10 mouse cellular contexts compared by ENCODE assay signal in the genomic region with DNA sequence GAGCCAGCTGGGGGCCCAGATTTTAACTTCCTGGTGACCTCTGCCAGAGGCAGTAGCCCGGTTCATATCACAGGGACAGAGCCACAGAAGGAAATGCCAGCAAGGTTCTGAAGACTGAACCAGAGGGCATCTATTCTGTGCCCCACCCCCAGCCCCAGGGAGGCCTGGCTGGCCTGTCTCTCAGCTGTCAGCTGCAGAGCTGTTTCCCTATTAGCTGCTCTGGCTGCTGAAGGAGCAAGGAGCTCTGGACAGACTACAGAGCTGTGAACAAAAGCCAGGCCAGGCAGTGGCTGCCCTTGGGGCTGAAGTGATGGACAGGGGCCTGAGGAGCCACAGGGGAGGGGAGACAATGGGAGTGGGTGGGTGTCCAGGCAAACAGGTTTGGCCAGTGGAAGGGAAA. TPM values are rescaled to one million over a fixed set of nuclear protein-coding genes. Genes with fewer than 3 reads are reported as not detected.
DNase-seq lines count a peak whose midpoint lies in the region; ATAC-seq and TF ChIP-seq lines count a peak whose summit lies in the region.
"Had no signal": no experiment of that assay in that cellular context is flagged by ENCODE, and none has a peak within 500 bp of the region (broad histone marks: within the 10 kb centered on the region; RNA-seq: fewer than 3 reads in every experiment).

No protein-coding gene starts in this region.

- peaks cover 89% of the 10 kb centered on the region for H3K4me1 ChIP-seq in hindbrain, embryonic 10.5 days (replicated peaks)
- peaks cover 38% of the 10 kb centered on the region for H3K4me1 ChIP-seq in hindbrain, embryonic 14.5 days (replicated peaks; ENCODE audit: control insufficient read depth, insufficient read depth, low read length)
- peaks cover 21% of the 10 kb centered on the region for H3K4me1 ChIP-seq in ES-Bruce4 (ENCODE audit: control insufficient read depth, insufficient read depth, low read length)
- H3K4me1 ChIP-seq in limb, embryonic 11.5 days (ENCODE audit: control insufficient read depth, insufficient read depth, low read length) = peaks cover 80% of the 10 kb centered on the region
- H3K4me1 ChIP-seq in lung, postnatal 0 days (ENCODE audit: insufficient read depth, low read depth, low read length) = peaks cover 32% of the 10 kb centered on the region; the same call in 1 of the 2 replicates
- H3K4me1 ChIP-seq: liver, embryonic 15.5 days had no signal

- H3K4me3 ChIP-seq in hindbrain, embryonic 10.5 days = no peak overlapping the region
- H3K4me3 ChIP-seq in hindbrain, embryonic 14.5 days (replicated peaks; ENCODE audit: low read length) = no peak overlapping the region
- no peak overlapping the region for H3K4me3 ChIP-seq in ES-Bruce4 (ENCODE audit: low read depth, low read length)
- no peak overlapping the region for H3K4me3 ChIP-seq in limb, embryonic 11.5 days (ENCODE audit: low read depth, low read length)
- H3K4me3 ChIP-seq in lung, postnatal 0 days (ENCODE audit: low read depth, low read length) = no peak overlapping the region
- H3K4me3 ChIP-seq: liver, embryonic 15.5 days had no signal

- TF ChIP-seq EP300 in ES-Bruce4 (IDR thresholded peaks at IDR 0.05; ENCODE audit: insufficient read depth, low read depth, low read length) = peak; percentile 85; the same call in 1 of the 2 replicates
- TF ChIP-seq EP300 in lung, postnatal 0 days (IDR thresholded peaks at IDR 0.05) = no peak

- H3K9ac ChIP-seq in hindbrain, embryonic 14.5 days = no peak overlapping the region
- H3K9ac ChIP-seq in ES-Bruce4 (ENCODE audit: low read depth, poor library complexity, severe bottlenecking) = no peak overlapping the region
- H3K9ac ChIP-seq in limb, embryonic 11.5 days (ENCODE audit: low read length) = no peak overlapping the region; the same call in 1 of the 2 replicates
- H3K9ac ChIP-seq in lung, postnatal 0 days (replicated peaks; ENCODE audit: low read depth) = no peak overlapping the region
- H3K9ac ChIP-seq: liver, embryonic 15.5 days had no signal

- DNase-seq in hindbrain, embryonic 10.5 days (ENCODE audit: low spot score) = peak; percentile 64
- no peak for DNase-seq in hindbrain, embryonic 14.5 days (ENCODE audit: low spot score)
- DNase-seq in cerebellum, postnatal 10 days = peak; percentile 75 to 82
- no peak for DNase-seq in limb, embryonic 11.5 days (ENCODE audit: low spot score)
- no peak for DNase-seq in thymus, postnatal 0 days (ENCODE audit: low spot score)
- DNase-seq in adrenal gland, postnatal 36 days = no peak
- DNase-seq in lung, postnatal 0 days (ENCODE audit: low spot score) = no peak
- DNase-seq: right cerebral cortex, postnatal 14 days had no signal

- no peak for TF ChIP-seq CTCF in ES-Bruce4 (IDR thresholded peaks at IDR 0.05; ENCODE audit: low read depth, low read length)
- no peak for TF ChIP-seq CTCF in lung, postnatal 0 days (IDR thresholded peaks at IDR 0.05)

- H3K27me3 ChIP-seq in hindbrain, embryonic 10.5 days (ENCODE audit: insufficient read depth, poor library complexity, severe bottlenecking) = peaks cover 74% of the 10 kb centered on the region
- peaks cover 34% of the 10 kb centered on the region for H3K27me3 ChIP-seq in hindbrain, embryonic 14.5 days (ENCODE audit: control insufficient read depth, insufficient read depth, low read length)
- no peaks in the 10 kb centered on the region for H3K27me3 ChIP-seq in ES-Bruce4 (ENCODE audit: control insufficient read depth, insufficient read depth, low read length, poor library complexity, severe bottlenecking)
- no peaks in the 10 kb centered on the region for H3K27me3 ChIP-seq in limb, embryonic 11.5 days (ENCODE audit: control insufficient read depth, insufficient read depth, low read length)
- H3K27me3 ChIP-seq in lung, postnatal 0 days (replicated peaks; ENCODE audit: insufficient read depth, low read length) = no peaks in the 10 kb centered on the region

- no peak for TF ChIP-seq POLR2A in ES-Bruce4 (IDR thresholded peaks at IDR 0.05; ENCODE audit: insufficient read depth, low read length)

- no peaks in the 10 kb centered on the region for H3K9me3 ChIP-seq in hindbrain, embryonic 10.5 days
- no peaks in the 10 kb centered on the region for H3K9me3 ChIP-seq in hindbrain, embryonic 14.5 days (ENCODE audit: control insufficient read depth, low read length)
- H3K9me3 ChIP-seq in ES-Bruce4 (replicated peaks; ENCODE audit: control insufficient read depth, insufficient read depth, low read length, poor library complexity, severe bottlenecking) = no peaks in the 10 kb centered on the region
- no peaks in the 10 kb centered on the region for H3K9me3 ChIP-seq in limb, embryonic 11.5 days (ENCODE audit: control insufficient read depth, low read length)
- no peaks in the 10 kb centered on the region for H3K9me3 ChIP-seq in lung, postnatal 0 days (ENCODE audit: low read length)
- H3K9me3 ChIP-seq: liver, embryonic 15.5 days had no signal

- H3K27ac ChIP-seq in hindbrain, embryonic 10.5 days = peak overlapping the region; percentile 72
- no peak overlapping the region for H3K27ac ChIP-seq in hindbrain, embryonic 14.5 days
- H3K27ac ChIP-seq in ES-Bruce4 (ENCODE audit: insufficient read depth, low read length) = peak overlapping the region; percentile 70; the same call in 1 of the 2 replicates
- H3K27ac ChIP-seq in limb, embryonic 11.5 days (replicated peaks; ENCODE audit: low read depth, low read length) = peak overlapping the region; percentile 93
- no peak overlapping the region for H3K27ac ChIP-seq in lung, postnatal 0 days (ENCODE audit: low read length)
- H3K27ac ChIP-seq: liver, embryonic 15.5 days had no signal

- WGBS in hindbrain, embryonic 10.5 days = 3% methylated on average over 1 of the region's 1 CpGs
- 0% methylated on average over 1 of the region's 1 CpGs for WGBS in hindbrain, embryonic 14.5 days
- WGBS in limb, embryonic 11.5 days = 0% methylated on average over 1 of the region's 1 CpGs
- 16% methylated on average over 1 of the region's 1 CpGs for WGBS in lung, postnatal 0 days

- ATAC-seq in hindbrain, embryonic 14.5 days (ENCODE audit: low FRiP score) = no peak
- ATAC-seq in limb, embryonic 11.5 days (ENCODE audit: insufficient number of reproducible peaks, low FRiP score, low TSS enrichment, low read depth) = no peak
- no peak for ATAC-seq in lung, postnatal 0 days

- no peak overlapping the region for H3K4me2 ChIP-seq in hindbrain, embryonic 14.5 days (replicated peaks)
- no peak overlapping the region; the same call in 1 of the 2 replicates for H3K4me2 ChIP-seq in limb, embryonic 11.5 days (ENCODE audit: low read depth, severe bottlenecking)
- H3K4me2 ChIP-seq in lung, postnatal 0 days (replicated peaks; ENCODE audit: low read depth, low read length) = no peak overlapping the region
- H3K4me2 ChIP-seq: liver, embryonic 15.5 days had no signal

- H3K36me3 ChIP-seq in hindbrain, embryonic 10.5 days = no peaks in the 10 kb centered on the region
- no peaks in the 10 kb centered on the region for H3K36me3 ChIP-seq in hindbrain, embryonic 14.5 days (replicated peaks; ENCODE audit: control insufficient read depth, insufficient read depth)
- H3K36me3 ChIP-seq in ES-Bruce4 (ENCODE audit: control insufficient read depth, insufficient read depth, low read length, poor library complexity, severe bottlenecking) = no peaks in the 10 kb centered on the region
- H3K36me3 ChIP-seq in limb, embryonic 11.5 days (ENCODE audit: control insufficient read depth, insufficient read depth, low read length) = no peaks in the 10 kb centered on the region
- no peaks in the 10 kb centered on the region for H3K36me3 ChIP-seq in lung, postnatal 0 days (ENCODE audit: insufficient read depth, low read length)
- H3K36me3 ChIP-seq: liver, embryonic 15.5 days had no signal

RNA-seq across cellular contexts. Expression of gene Unc5b, which starts 15.5 kb away (rescaled TPM):
- polyA plus RNA-seq in hindbrain, embryonic 10.5 days (2016; fragmentation: Nextera tagmentation; extraction: Ambion mirVana) = 2.4 and 2.6 TPM in 2 replicates
- 2.8 and 2.9 TPM in 2 replicates for polyA plus RNA-seq in hindbrain, embryonic 14.5 days (2014; fragmentation: Nextera tagmentation; extraction: Ambion mirVana)
- polyA plus RNA-seq in ES-Bruce4 (2011; ENCODE audit: insufficient read depth, insufficient read length, low read depth, missing spikeins) = 36.7 and 43.2 TPM in 2 replicates
- polyA plus RNA-seq in limb, embryonic 11.5 days (2014; fragmentation: Nextera tagmentation; extraction: Ambion mirVana) = 10.2 and 10.6 TPM in 2 replicates
- 0.68 and 0.70 TPM in 2 replicates for polyA plus RNA-seq in thymus, postnatal 0 days (2015; fragmentation: Nextera tagmentation; extraction: Ambion mirVana)
- total RNA-seq in adrenal gland, postnatal 36 days (2021) = 1 to 10 TPM; 5.9 to 8.3 TPM
- polyA plus RNA-seq in lung, postnatal 0 days (2015; fragmentation: Nextera tagmentation; extraction: Ambion mirVana) = 3.8 and 4.3 TPM in 2 replicates

Comparison
In these comparisons a context has a peak if more than half of its experiments do, and no peak if none do; other contexts are left out.
1. DNase-seq: peak in hindbrain, embryonic 10.5 days (single experiment) and cerebellum, postnatal 10 days (2 of 2); none in hindbrain, embryonic 14.5 days (single experiment), limb, embryonic 11.5 days (single experiment), thymus, postnatal 0 days (single experiment), adrenal gland, postnatal 36 days (0 of 2) and lung, postnatal 0 days (single experiment).
2. H3K27ac ChIP-seq: peak in hindbrain, embryonic 10.5 days (single experiment), ES-Bruce4 (single experiment) and limb, embryonic 11.5 days (single experiment); none in hindbrain, embryonic 14.5 days (single experiment) and lung, postnatal 0 days (single experiment).